Comparison of ENCODE assay signal across 33 mouse cellular contexts in the genomic region with DNA sequence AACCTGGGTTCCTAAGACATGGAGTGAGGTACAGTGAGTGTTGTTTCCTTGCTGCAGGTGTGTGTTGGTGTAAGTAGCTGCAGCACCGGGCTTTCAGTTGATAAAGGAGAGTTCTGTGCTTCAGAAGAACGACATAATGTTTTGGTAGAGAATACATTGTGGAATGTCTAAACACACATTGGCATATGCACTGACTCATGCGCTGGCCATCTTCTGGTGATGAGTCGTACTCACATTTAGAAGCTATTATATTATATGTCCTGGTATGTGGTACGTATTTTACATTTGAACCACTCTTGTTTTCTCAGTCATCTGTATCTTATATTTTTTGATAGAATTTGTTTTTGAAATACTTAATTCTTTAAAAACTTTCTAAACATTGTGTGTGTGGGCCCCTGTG.
"Had no signal": no experiment of that assay in that cellular context is flagged by ENCODE, and none has a peak within 500 bp of the region (broad histone marks: within the 10 kb centered on the region; RNA-seq: fewer than 3 reads in every experiment).

No protein-coding gene starts in this region.

- H3K4me3 ChIP-seq: limb, embryonic 10.5 days; limb, embryonic 12.5 days; limb, embryonic 13.5 days; limb, embryonic 15.5 days; liver, embryonic 12.5 days; liver, embryonic 13.5 days; liver, embryonic 15.5 days; lung, embryonic 15.5 days; megakaryocyte, embryonic 14.5 days; midbrain, embryonic 10.5 days; midbrain, embryonic 12.5 days; midbrain, embryonic 13.5 days; midbrain, embryonic 15.5 days; myocyte; neural tube, embryonic 12.5 days; neural tube, embryonic 13.5 days had no signal

- H3K27me3 ChIP-seq: limb, embryonic 12.5 days; limb, embryonic 13.5 days; limb, embryonic 15.5 days; liver, embryonic 12.5 days; liver, embryonic 13.5 days; liver, embryonic 15.5 days; lung, embryonic 15.5 days; midbrain, embryonic 12.5 days; midbrain, embryonic 13.5 days; midbrain, embryonic 15.5 days; neural tube, embryonic 12.5 days; neural tube, embryonic 13.5 days had no signal

- H3K27ac ChIP-seq: limb, embryonic 10.5 days; limb, embryonic 12.5 days; limb, embryonic 13.5 days; limb, embryonic 15.5 days; liver, embryonic 12.5 days; liver, embryonic 13.5 days; liver, embryonic 14.5 days; liver, embryonic 15.5 days; lung, embryonic 15.5 days; macrophage; midbrain, embryonic 10.5 days; midbrain, embryonic 12.5 days; midbrain, embryonic 13.5 days; midbrain, embryonic 15.5 days; neural tube, embryonic 12.5 days; neural tube, embryonic 13.5 days had no signal

- ATAC-seq: liver, embryonic 12.5 days; lung, postnatal 0 days; midbrain, embryonic 13.5 days; midbrain, embryonic 15.5 days; midbrain, embryonic 16.5 days had no signal

- H3K9me3 ChIP-seq: limb, embryonic 10.5 days; limb, embryonic 12.5 days; limb, embryonic 13.5 days; limb, embryonic 15.5 days; liver, embryonic 12.5 days; liver, embryonic 13.5 days; liver, embryonic 15.5 days; lung, embryonic 15.5 days; megakaryocyte, embryonic 14.5 days; midbrain, embryonic 10.5 days; midbrain, embryonic 12.5 days; midbrain, embryonic 13.5 days; midbrain, embryonic 15.5 days; neural tube, embryonic 12.5 days; neural tube, embryonic 13.5 days had no signal

- DNase-seq: left cerebral cortex, postnatal 4 days; liver; liver, embryonic 13.5 days; liver, postnatal 0 days; lung, adult 18-20 months; lung, adult 2 months; lung, embryonic 14.5 days; lung, postnatal 10 days; lung, postnatal 14 days; lung, postnatal 36 days; lung, postnatal 4 days; midbrain, embryonic 14.5 days had no signal

- H3K4me2 ChIP-seq: limb, embryonic 12.5 days; limb, embryonic 13.5 days; limb, embryonic 15.5 days; liver, embryonic 11.5 days; liver, embryonic 12.5 days; liver, embryonic 13.5 days; liver, embryonic 15.5 days; lung, embryonic 14.5 days; lung, embryonic 15.5 days; midbrain, embryonic 11.5 days; midbrain, embryonic 12.5 days; midbrain, embryonic 13.5 days; midbrain, embryonic 15.5 days; neural tube, embryonic 12.5 days; neural tube, embryonic 13.5 days had no signal

- H3K4me1 ChIP-seq: limb, embryonic 10.5 days; liver, embryonic 12.5 days; liver, embryonic 13.5 days; liver, embryonic 15.5 days; lung, embryonic 15.5 days; midbrain, embryonic 10.5 days; midbrain, embryonic 12.5 days; midbrain, embryonic 13.5 days; midbrain, embryonic 15.5 days; neural tube, embryonic 12.5 days had no signal

- H3K36me3 ChIP-seq: limb, embryonic 10.5 days; limb, embryonic 12.5 days; liver, embryonic 12.5 days; liver, embryonic 13.5 days; liver, embryonic 15.5 days; lung, embryonic 15.5 days; midbrain, embryonic 10.5 days; midbrain, embryonic 12.5 days; midbrain, embryonic 13.5 days; midbrain, embryonic 15.5 days; neural tube, embryonic 12.5 days; neural tube, embryonic 13.5 days had no signal

- H3K9ac ChIP-seq: limb, embryonic 12.5 days; limb, embryonic 13.5 days; limb, embryonic 15.5 days; liver, embryonic 12.5 days; liver, embryonic 13.5 days; liver, embryonic 14.5 days; liver, embryonic 15.5 days; liver, postnatal 0 days; lung, embryonic 14.5 days; lung, embryonic 15.5 days; midbrain, embryonic 12.5 days; midbrain, embryonic 13.5 days; midbrain, embryonic 15.5 days; neural tube, embryonic 12.5 days; neural tube, embryonic 13.5 days had no signal
